Mouse (Mus musculus) adrenal gland, adult 2 months (tissue): ENCODE measurements around the gene Il20. TPM values are rescaled to one million over a fixed set of nuclear protein-coding genes. Genes with fewer than 3 reads are reported as not detected.
A peak's percentile ranks its signal among the peaks of the same experiment; 100 is the strongest.

Experiments
- DNase-seq: peaks from one replicate; pipeline ENCODE4 v3.0.0; 2021
- long read RNA-seq: library from polyadenylated mRNA; stranded (forward); transcript quantifications from one replicate; pipeline ENCODE4 v2.0.0, GENCODE M21; 2021
- polyA plus RNA-seq: library from polyadenylated mRNA; depleted of rRNA; stranded (reverse); fragments of >200 nt; gene quantifications from 2 replicates; pipeline ENCODE4 v1.2.3, GENCODE M21; 2012; rRNA removed
- total RNA-seq, 2 experiments: library from RNA; stranded (reverse); gene quantifications; 2 replicates each; pipeline ENCODE4 v1.2.3; 2021

Gene Il20
- not detected for total RNA-seq
- polyA plus RNA-seq = not detected in 2 replicates
- long read RNA-seq = 0 reads

DNA sequence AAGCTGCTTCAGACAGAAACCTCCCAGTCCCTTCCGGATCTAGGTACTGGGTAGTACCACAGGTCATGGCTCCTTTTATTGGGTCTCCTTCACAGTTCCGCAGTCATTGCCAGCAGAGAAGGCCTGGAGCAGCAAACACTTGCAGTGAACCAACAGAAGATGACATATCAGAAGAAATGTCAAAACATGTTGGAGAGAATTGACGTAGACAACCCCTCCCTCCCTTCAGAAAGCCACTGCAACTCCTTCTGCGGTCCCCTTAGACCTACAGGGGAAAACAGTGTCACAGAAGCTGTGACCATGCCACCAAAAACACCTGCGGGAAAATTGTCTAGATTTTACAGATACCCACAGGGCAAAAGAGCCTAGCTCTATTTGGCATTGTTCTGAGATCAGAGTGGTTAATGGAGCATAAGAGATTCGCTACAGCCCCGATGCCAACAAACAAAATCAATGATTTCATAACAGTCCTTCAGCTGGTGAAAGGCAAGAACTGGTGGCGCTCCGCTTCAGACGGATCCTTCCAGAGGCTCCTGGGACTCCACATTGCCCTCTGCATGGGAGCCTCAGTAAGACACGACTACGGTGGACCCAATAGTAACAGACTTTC, at the start of gene Il20:
Gene Il20, minus strand, starts transcription at position 51 of the 610 bp plus-strand sequence.
- DNase-seq = no peak

DNA sequence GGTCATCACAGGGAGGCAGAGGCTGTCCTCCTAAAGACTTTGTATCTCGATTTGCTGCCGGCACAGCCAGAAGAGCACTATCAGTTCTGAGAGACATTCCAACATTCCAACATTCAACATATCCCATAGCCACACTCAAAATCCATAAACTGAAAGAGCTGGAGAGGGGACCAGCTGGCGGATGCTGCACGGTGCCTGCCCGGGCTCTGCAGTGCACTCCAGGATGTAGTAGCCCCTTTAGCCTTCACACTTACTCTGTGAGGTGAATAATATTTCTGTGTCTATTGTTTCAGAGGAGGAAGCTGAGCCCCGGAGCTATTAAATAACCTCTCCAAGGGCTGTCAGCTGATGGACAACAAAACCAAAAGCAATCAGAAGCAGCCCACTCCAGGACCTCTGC, 35.7 kb upstream of the Il20 start:
- DNase-seq = no peak

GRCm38 (mm10) chr1:130941801-130942200, 30.6 kb upstream of the Il20 start:
- DNase-seq = no peak

DNA sequence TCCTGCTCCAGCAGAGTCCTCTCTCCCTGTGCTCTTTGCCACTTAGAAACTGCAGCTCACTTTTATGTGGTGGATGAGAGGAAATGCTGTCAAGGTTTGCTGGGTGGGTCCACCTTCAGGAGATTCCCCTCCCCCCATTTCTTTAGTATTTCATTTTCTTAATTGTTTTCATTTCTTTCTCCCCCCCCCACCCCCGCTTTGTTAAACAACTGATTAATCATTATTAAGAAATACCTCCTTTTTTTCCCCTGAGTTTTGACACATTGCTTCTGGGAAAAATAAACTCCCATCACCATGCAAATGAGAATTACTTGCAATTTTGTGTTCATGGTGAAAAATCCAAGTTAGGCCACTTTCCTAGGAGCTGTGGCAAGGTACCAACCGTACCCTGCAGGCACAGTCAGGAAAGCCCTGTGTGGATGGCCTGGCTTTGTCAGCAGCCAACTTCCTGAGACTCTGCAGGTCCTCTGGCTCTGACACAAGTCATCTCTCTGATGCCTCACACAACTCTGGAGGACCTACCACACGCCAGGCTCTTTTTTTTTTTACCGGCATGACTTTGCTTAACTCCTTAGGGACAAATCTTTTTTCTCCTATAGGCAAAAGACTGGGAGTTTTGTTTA, 28.9 kb upstream of the Il20 start, which contains the start of gene Il19:
Gene Il19, minus strand, starts transcription at position 51 of the 623 bp plus-strand sequence.
- no peak for DNase-seq

GRCm38 (mm10) chr1:130938192-130938591, 26.9 kb upstream of the Il20 start:
- DNase-seq = no peak

DNA sequence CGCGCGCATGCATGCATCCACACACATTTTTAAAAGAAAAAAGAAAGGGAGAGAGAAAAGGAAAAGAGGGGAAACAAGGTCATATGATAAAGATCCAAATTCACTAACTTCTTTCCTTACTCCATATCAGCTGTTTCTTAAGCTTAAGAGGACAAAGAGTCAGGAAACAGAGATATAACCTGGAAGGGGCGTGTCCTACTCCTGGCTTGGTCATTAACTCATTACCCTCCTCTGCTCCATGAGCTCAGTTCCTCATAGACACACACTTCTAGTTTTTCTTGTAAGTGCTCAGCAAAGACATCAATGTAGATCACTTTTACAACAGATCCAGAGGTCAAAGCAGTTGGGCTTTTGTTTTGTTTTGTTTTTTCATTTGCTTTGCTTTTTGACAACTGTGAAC, 25.9 kb upstream of the Il20 start:
- DNase-seq = no peak

- DNase-seq = no peak
Observed at GRCm38 (mm10) chr1:130936351-130936750, 25.1 kb upstream of the Il20 start.

GRCm38 (mm10) chr1:130926484-130926883, 15.2 kb upstream of the Il20 start:
- peak; percentile 13 for DNase-seq

GRCm38 (mm10) chr1:130918323-130918980, 7.2 kb upstream of the Il20 start:
- DNase-seq = no peak

- no peak for DNase-seq
Observed at GRCm38 (mm10) chr1:130902505-130902904, 8.7 kb downstream of the Il20 start.

- DNase-seq = no peak
Observed at GRCm38 (mm10) chr1:130894468-130894867, 16.8 kb downstream of the Il20 start.

GRCm38 (mm10) chr1:130893329-130894040, 17.8 kb downstream of the Il20 start:
- peak; percentile 18 for DNase-seq

- peak; percentile 91 for DNase-seq
Observed at GRCm38 (mm10) chr1:130892446-130892845, 18.8 kb downstream of the Il20 start.

- DNase-seq = no peak
Observed at GRCm38 (mm10) chr1:130887354-130887753, 23.9 kb downstream of the Il20 start, which contains the start of gene Il24. Gene Il24 (minus strand): TSS chr1:130887454.

GRCm38 (mm10) chr1:130883146-130883545, 28.1 kb downstream of the Il20 start:
- no peak for DNase-seq

DNA sequence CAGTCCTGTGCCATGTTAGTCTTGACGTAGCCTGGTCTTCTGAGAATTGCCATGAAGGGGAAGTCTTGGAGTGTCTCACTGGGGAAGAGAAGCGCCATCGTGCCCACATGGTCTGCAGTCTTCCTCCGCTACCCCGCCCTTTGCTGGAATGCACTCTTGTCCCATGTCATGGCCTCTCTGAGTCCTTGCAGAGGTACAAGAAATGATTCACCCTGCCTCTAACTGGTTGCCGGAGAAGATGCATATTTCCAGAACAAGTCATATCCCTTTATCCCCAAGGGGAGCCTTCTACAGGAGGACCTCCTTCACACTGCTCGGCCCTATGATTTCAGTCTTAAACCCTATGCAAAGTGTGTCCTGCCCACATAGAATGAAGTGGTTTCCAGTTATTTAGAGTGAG, 31.3 kb downstream of the Il20 start:
- DNase-seq = no peak

- peak; percentile 15 for DNase-seq
Observed at GRCm38 (mm10) chr1:130877889-130878614, 33.2 kb downstream of the Il20 start.

GRCm38 (mm10) chr1:130876931-130877509, 34.2 kb downstream of the Il20 start:
- DNase-seq = peak; percentile 51

DNA sequence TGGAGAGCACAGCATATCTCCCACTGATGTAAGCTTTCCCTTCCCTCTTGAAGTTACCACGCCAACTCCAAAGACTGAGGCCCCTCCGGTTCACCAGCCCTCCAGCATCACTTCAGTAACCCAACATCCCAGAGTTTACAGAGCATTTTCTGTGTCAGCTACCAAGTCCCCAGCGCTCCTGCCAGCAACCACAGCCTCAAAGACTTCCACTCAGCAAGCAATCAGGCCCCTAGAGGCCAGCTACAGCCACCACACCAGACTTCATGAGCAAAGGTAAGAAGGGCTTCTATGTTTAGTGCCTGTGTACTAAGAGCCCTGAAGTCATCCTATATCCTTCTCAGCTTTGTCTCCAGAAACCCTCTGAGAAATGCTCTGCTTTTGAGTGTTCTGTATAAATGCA, 35.3 kb downstream of the Il20 start:
- DNase-seq = no peak

GRCm38 (mm10) chr1:130875139-130875538, 36.1 kb downstream of the Il20 start:
- DNase-seq = peak; percentile 73

GRCm38 (mm10) chr1:130872912-130873311, 38.3 kb downstream of the Il20 start:
- no peak for DNase-seq
